Mouse (Mus musculus) lung, adult 18-20 months (tissue): Measurements from ENCODE around the gene Gm11639.
A peak's percentile ranks its signal among the peaks of the same experiment; 100 is the strongest.
"Not testable (repeated sequence)": the region's sequence is repeated elsewhere in the genome, so short reads cannot be mapped to it uniquely, and the experiment has no call there.

Experiments used
- DNase-seq, 2 experiments: peaks; one replicate each; pipeline ENCODE4 v3.0.0; 2022; ENCODE audit warnings: mixed read lengths in 2 of 2

The Gm11639 gene

DNA sequence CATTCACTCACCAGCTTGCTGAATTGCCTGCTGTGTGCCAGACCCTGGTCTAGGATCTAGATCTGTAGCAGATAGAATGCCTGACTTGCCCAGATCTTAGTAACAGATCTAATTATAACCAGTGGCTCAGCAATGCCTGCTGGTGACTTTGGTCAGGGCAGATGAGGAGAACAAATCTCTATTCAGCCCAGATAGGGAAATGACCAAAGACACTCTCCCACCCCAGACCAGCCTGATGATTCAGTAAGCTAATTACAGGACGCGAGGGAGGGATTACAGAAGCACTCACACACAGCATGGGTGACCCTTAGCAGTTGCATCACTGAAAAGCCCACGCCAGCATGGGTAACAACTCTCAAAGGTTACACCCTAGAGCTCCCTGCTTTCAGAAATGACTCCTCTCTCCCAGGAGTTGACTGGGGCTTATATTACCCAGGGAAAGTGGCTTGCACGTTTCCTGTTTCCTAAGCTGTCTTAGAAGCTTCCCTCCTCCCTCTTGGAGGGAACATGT is 435.1 kb downstream of the Gm11639 start:
- no peak for DNase-seq

DNA sequence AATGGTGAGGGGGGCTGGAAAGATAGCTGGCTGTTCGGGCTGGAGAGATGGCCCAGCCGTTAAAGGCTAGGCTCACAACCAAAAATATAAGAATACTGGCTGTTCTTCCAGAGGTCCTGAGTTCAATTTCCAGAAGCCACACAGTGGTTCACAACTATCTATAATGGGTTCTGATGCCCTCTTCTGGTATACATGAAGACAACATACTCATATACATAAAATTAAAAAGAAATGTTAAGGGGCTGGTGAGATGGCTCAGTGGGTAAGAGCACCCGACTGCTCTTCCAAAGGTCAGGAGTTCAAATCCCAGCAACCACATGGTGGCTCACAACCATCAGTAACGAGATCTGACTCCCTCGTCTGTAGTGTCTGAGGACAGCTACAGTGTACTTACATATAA is 436.3 kb downstream of the Gm11639 start:
- not testable (repeated sequence) for DNase-seq

DNA sequence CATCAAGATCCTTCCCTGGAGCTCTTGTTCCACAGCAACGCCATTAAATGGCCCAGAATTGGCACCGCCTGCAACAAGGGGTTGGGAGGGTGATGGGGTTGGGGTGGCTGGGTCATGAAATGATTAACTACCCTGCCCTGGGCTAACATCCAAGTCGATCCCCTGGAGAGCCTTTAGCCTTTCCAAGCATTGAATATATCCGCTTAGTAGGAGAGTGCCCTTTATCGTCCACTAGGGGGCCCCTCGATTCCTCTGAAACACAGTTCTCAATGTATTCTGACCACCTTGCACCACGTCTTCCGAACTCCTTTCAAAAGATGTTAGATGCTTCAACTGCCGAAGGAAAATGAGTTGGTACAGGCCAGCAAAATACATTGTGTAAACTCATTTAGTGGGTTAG is 438.5 kb downstream of the Gm11639 start:
- peak; percentile 25 to 26 for DNase-seq

DNA sequence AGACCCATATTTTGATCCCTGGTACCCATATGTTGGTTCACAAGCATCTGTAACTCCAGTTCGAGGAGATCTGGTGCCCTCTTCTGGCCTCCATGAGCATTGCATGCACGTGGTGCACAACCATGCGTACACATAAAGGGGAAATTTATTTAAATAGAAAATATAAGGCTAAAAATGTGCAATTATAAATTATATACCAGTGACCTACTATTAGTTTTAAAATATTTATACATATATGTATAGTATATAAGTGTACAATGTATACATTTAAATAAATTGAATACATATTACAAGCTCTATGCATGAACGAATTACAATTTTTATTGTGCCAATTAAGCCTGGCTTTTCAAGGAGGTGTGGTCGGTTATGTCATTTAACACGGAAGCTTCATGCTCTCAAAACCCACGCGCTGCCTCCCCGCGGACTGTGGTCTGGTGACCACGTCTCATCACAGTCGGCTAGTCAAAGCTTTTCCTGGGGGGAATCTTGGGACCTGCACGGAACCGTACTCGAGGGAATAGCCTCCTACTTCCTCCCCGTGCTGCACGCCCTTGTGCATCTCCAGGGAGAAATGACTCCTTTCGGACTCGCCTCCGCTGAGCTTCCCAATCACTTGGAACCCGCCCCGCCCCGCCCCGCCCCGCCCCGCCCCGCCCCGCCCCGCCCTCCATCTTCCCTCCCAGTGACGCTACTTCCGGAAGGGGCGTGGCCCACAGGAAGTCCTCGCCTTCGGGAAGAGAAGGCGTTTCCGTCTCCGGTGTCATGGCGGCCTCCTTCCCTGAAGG is 440.4 kb downstream of the Gm11639 start, which contains the start of gene Mettl2:
Gene Mettl2, plus strand, starts transcription at position 691 of the 785 bp plus-strand sequence.
- DNase-seq: peak; percentile 81 to 82

DNA sequence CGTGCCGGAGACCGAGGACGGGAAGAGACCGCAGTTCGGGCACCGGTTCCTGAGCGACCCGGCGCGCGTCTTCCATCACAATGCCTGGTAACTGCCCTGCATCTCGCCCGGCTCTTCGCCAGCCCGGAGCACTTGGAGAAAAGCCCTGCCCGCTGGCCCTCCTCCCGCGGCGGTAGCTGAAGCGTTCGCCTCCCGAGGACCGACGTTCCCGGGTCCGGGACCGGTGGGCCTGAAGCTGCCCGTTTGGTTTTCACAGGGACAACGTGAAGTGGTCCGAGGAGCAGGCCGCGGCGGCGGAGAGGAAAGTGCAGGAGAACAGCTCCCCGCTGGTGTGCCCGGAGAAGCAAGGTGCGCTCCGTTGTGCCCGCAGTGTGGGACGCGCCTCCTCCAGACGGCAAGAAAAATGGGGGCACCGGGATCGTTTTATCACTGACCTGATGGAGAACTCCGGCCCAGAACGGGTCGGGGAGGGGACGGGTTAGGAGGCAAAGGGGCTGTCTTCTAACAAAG is 441.1 kb downstream of the Gm11639 start:
- no peak for DNase-seq

DNA sequence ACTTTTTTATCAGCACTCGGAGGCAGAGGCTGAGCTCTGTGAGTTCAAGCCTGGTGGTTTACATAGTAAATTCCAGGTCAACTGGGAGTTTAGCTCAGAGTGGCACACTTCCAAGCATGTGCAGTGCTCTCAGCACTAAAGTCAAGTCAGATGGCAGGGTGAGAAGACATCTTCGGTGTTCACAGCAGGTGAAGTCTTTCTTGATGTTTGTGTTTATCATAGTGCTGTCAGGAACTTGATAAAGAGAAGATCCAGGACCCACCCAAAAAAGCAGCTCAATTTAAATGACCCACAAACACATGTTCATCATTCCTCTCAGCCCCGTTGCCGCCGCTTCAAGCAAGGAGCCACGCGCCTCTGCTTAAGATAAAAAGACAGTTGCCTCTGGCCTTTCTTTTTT is 450.2 kb downstream of the Gm11639 start:
- DNase-seq: no peak

DNA sequence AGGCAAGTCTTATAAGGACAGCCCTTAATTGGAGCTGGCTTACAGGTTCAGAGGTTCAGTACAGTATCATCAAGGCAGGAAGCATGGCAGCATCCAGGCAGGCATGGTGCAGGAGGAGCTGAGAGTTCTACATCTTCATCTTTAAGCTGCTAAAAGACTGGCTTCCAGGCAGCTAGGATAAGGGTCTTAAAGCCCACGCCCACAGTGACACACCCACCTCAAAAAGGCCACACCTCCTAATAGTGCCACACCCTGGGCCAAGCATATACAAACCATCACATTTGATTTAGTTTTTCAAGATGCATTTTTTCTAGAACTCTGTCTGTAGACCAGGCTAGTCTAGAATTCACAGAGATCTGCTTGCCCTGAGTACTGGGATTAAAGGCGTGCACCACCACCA is 451.7 kb downstream of the Gm11639 start:
- not testable (repeated sequence) for DNase-seq

DNA sequence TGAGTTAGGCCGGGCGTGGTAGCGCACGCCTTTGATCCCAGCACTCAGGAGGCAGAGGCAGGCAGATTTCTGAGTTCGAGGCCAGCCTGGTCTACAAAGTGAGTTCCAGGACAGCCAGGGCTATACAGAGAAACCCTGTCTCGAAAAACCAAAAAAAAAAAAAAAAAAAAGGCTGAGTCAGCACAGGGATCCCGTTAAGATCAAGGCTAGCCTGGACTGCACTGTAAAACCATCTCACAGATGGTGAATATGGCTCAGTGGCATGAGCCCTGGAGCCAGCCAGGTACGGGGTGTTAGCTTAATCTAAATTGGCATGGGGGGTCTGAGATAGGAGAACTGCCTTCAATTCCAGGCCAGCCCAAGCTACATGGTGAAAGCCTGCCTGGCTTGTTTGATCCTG is 455.0 kb downstream of the Gm11639 start:
- not testable (repeated sequence) for DNase-seq

DNA sequence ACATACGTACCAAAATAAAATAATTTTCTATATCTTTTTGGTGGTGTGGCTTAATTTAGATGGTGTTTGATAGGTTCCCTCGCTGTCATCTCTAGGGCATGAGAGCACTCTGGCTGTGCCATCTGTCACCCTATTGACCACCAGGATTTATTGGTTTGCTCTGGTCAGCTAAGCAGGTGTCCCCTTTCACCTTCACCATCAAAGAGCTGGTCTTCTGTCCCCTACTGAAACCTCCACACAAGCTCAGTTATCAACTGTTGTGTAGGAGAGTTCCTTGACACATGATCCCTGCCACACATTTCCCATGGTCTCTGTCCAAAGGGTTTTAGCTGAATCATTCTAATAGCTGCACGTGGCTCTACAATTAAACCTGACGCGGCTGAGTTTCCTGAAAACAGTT is 455.6 kb downstream of the Gm11639 start:
- DNase-seq: no peak

DNA sequence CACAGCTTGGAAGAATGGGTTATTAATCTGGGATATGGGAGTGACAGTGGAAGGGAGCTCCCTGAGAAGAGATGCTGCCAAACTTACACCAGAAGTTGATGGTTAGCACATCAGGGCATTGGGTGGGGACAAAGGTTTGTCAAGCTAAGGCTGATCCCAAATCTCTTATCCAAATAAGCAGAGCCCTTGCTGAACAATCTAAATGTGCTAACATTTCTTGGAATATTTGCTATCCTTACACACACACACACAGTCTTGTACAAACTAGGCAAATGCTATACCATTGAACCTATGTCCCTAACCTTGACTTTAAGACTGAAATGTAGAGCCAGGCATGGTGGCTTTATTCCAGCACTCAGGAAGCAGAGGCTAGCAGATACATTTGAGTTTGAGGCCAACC is 458.1 kb downstream of the Gm11639 start:
- DNase-seq: no peak

DNA sequence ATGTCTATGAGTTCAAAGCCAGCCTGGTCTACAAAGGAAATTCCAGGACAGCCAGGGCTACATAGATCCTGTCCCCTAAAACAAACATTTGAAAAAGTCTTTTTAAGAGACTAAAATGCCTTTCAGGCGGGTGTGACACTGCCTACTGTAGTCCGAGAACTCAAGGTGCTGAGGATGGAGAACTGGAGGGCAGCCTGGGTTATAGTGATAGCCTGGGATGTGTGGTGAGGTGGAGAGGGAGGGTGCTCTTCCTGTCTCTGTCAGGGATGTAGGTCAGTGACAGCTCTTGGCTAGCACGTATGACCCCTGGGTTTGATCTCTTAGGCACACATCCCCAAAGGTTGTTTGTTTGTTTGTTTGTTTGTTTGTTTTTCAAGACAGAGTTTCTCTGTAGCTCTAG is 458.6 kb downstream of the Gm11639 start:
- no peak for DNase-seq

DNA sequence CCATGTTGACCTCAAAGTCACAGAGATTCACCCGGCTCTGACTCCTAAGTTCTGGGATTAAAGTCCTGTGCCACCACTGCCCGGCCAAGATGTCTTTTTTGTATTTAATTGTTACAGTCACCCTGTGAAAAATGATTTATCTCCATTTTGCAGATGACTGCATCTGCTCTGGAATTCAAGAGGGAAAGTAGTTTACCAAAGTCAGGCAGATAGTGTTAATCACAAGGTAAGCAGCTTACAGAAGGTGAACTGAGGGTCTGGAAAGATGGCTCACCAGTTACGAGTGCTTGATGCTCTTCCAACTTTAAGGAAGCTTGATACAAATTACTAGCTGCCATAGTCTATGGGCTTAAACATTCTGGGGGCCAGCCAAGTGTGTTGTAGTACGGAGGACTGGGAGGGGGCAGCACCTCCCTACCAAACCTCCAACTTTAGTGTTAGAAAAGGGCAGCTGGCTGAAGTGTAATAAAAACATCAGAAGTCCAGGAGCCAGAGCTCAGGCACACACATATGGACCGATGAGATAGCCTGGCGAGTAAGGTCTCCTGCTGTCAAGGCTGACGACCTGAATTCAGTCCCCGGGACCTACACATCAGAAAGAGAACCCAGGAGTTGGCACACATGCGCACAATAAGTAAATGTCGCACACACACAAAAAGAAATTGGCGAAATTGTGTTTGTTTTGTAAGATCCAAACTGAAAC is 459.2 kb downstream of the Gm11639 start:
- no peak for DNase-seq

DNA sequence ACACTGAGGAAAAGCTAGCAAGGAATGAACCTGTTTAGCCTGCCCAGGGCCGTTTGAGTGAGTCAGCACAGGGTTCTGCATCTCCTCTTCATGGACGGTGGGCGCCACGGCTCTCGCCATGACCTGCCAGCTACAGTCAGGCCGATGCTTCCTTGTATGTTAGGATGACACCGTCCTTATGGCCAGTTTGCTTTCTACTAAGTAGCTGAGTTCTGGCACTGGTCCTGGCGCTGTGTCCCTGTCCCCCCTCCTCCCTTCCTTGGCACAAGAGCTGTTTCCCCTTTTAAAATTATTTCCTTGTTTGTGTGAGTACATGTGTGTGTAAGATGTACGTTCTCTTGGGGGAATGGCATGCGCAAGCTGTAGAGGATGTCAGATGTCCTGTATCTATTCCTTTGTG is 459.7 kb downstream of the Gm11639 start:
- DNase-seq: no peak

DNA sequence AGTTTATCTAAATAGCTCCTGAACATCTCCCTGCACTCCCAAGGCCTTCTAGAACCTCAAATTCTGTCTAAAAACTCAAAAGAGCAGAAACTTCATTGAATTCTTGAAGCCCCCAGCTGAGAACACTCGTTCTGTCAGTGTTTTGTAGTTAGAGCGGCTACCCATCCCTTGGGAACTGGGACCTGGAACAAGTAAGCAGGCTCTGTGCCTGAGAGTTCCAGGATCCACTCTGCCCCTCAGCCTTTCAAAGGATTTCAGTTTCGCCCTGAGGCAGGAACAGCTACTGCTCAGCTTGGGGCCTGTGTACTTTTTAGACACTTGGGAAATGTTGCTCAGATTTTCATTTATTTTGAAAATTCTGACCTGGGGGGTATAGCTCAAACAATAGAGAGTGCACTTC is 461.1 kb downstream of the Gm11639 start, which contains the start of gene Gm10842:
Gene Gm10842, plus strand, starts transcription at position 301 of the 400 bp plus-strand sequence.
- no peak for DNase-seq

DNA sequence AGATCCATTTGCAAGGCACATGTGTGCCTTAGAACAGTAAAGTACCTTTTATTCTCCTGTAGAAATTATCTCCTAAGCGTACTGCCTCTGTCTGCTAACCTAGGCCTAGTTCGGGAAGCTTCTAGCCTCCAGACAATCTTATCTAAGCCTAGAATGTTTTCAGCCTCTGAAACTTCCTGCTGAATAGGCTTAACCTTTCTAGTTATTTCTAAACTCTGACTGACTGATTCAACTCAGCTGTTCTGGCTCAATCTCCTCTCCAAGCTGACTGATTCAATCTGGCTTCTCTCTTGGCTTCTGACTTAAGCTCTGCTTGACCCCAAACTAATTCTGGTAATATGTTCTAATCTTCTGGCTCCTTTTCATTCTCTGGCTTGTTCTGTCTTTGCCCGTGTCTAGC is 463.8 kb downstream of the Gm11639 start:
- DNase-seq: no peak

DNA sequence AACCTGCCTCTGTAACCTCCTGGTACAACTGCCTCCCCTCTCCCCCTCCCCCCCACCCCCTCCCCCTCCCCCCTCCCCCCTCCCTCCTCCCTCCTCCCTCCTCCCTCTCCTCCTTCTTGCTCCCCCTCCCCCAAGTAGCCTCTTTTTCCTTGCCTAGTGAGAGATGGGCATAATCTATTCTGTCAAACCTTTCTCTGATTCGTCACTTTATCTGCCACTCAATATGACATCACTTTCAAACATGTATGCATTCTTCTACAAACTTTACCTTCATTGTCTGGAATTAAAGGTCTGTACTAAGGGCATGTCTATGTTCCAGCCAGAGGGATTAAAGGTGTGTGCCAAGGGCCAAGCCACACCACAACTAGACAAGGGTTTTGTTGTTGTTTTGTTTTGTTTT is 464.3 kb downstream of the Gm11639 start:
- DNase-seq: no peak

DNA sequence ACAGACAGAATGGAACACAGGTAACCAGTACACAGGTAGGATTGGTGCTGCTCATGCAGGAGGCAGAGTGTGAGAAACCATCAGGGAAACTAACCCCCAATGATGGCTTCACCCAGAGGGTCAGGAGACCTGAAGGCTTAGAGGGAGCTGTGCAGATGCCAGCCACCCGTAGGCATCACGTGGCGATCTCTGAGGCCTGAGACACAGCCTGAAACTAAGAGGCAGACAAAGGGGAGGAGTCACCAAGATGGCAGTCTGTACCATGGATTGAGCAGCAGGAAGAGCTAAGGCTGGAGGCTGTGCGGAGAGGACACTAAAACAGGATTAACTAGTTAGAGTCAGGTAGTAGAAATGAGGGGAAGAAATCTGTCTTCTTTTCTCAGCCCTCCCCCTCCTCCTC is 465.2 kb downstream of the Gm11639 start:
- no peak for DNase-seq

DNA sequence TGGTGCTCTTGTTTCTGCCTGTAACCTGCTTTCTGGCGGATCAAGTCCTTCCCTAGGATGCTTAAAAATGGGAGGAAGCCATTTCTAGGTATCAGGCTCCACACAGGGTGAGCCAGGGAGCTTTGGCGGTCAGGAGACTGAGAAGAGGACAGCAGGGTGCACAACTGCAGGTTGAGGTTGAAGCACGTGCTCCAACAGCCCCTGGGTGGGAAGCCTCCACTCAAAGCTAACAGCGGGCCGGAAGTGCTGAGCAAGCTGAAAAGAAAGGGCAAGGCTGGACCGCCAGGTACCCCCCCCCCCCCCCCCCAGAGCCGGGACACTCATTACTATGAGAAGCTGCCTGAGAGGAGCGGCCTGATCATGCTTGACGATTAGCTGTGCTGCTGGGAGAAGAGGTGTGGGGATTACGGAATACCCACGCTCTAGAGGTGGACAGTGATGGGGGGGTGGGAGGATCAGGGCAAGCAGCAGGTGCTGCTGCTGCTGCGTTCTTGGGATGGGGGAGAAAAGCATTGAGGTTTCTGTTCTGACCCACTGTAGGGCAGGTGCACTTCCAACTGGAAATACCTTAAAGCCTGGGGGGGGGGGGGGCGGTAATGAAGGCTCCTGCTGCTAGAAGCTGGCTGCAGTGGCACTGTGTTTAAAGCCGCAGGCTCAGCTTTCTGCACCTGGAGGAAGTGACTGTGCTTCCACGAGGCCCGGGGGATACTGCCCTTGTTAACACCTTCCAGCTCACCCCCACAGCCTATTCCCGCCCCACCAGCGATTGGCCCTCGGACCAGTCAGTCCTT is 465.9 kb downstream of the Gm11639 start:
- no peak for DNase-seq

DNA sequence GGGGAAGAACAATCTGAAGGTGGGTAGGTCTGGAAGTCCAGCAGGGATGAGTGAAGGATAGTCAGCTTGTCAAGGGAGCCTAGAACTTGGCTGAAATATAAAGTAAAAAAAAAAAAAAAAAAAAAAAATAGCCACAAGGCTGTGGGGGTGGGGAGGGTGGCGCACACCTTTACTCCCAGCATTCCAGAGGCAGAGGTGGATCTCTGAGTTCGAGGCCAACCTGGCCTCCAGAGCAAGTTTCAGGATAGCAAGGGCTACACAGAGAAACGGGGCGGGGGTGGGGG is 466.5 kb downstream of the Gm11639 start:
- no peak for DNase-seq

DNA sequence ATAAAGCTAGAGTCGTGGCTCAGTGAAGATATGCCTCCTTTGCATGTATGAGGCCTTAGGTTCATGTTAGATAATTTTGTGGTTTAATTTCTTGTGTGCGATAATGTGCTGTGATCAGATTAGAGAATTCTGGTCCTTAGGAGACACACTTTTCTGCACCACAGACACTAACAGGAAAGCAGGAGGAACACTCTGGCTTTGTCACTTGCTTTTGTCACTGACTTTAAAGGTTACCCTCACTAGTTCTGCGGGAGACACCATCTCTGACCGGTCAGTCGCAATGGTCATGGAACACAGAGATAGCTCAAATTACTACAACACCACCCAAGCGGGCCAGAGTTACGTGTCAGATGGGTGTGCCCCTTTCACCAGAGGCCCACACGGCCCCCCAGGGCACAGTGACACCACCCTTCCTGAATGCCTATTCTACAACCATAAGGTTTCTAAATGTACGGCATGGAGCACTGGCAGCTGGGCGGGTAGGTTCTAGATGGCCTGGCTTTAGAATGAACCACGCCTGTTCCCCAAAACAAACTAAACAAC is 466.9 kb downstream of the Gm11639 start:
- DNase-seq: no peak

DNA sequence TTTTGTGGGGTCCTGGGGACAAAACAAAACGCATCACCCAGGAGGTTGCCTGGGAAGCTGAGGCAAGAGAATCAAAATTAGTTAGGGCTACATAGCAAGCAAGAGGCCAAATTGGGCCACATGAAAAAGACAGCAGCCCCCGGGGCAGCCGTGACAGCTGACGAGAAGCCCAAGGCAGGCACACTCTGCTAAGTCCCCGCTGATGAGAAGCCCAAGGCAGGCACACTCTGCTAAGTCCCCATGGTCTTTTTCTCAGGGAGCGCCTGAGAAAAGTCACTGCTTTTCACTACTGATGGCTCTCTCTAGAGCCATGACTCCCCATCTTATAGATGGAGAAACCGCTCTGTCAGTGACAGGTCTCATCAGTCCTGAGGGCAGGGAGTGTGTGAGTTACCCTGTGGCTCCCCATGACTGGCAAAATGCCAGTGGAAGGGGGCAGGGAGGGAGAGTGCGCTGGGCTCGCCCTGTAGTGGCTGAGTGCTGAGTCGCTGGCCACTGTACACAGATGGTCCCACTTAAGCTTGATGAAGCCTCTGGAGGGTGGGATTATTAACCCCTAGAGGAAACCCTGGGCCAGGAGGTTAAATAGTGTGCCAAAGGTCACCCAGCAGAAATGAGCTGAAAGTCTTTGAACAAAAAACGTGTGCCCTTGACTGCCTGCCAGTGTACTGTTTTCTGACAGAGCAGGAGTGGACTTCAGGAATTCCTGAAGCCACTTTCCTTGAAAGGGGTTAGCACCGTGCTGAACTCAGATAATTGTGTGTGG is 467.7 kb downstream of the Gm11639 start:
- DNase-seq: peak; percentile 38 to 43

DNA sequence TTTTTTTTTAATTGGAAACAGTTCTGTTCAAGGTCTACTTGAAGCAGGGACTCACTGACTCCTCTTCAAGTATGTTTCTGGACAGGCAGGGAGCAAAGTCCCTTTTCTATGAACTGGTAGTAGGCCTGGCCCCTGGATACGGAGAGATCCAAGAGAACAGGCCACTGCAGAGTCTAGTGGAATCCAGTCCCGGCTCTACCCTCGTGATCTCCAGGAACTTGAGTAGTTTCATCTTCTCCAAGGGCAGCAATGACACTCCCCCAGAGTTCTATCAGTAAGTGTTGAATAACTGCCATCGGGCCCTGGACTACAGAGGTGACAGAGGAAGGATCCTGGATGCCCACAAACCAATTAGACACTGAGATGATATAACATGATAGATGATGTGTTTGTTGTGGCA is 470.4 kb downstream of the Gm11639 start:
- no peak for DNase-seq
